Mouse (Mus musculus) gastrocnemius, postnatal 4 days (tissue): ENCODE measurements around the gene Spred3. TPM values are rescaled to one million over a fixed set of nuclear protein-coding genes. Genes with fewer than 3 reads are reported as not detected.

ENCODE experiments used
- DNase-seq, 2 experiments: peaks; one replicate each; pipeline ENCODE4 v3.0.0; 2021 to 2022; ENCODE audit warnings: low spot score in 2 of 2, mixed read lengths in 2 of 2
- total RNA-seq, 2 experiments: library from RNA; stranded (reverse); gene quantifications; 2 replicates each; pipeline ENCODE4 v1.2.3; 2021

Spred3 gene
- total RNA-seq, 2 experiments from 2014 or later: 2.9 to 3.3 TPM

GRCm38 (mm10) chr7:29134230-29134629 is 36.0 kb downstream of the Spred3 start:
- no peak for DNase-seq

GRCm38 (mm10) chr7:29128725-29129124 is 41.5 kb downstream of the Spred3 start:
- DNase-seq: no peak

GRCm38 (mm10) chr7:29126173-29126915 is 43.9 kb downstream of the Spred3 start:
- DNase-seq: no peak

- DNase-seq: peak in 1 of 2 experiments; percentile 72
These were observed 45.2 kb downstream of the Spred3 start, which contains the start of gene Ryr1 for GRCm38 (mm10) chr7:29124970-29125369. TSS of gene Ryr1 (minus strand) at chr7:29125179.

GRCm38 (mm10) chr7:29123531-29124358 is 46.5 kb downstream of the Spred3 start:
- DNase-seq: peak in 1 of 2 experiments; percentile 48

- no peak for DNase-seq
These were observed 47.4 kb downstream of the Spred3 start for GRCm38 (mm10) chr7:29122821-29123220.

- DNase-seq: no peak
These were observed 50.7 kb downstream of the Spred3 start for GRCm38 (mm10) chr7:29119526-29119925.

GRCm38 (mm10) chr7:29118142-29118851 is 51.9 kb downstream of the Spred3 start:
- no peak for DNase-seq

- DNase-seq: peak in 1 of 2 experiments; percentile 42
These were observed 60.9 kb downstream of the Spred3 start for GRCm38 (mm10) chr7:29108992-29109955.

Other genes with a start within 250 kb of the Spred3 start
- gene Actn4, start 208.1 kb downstream of the Spred3 start, total RNA-seq: 100 to 1,000 TPM; 133 to 160 TPM
- 100 to 1,000 TPM; 191 to 212 TPM for gene Eif3k, start 188.5 kb downstream of the Spred3 start, total RNA-seq
- gene Map4k1, start 188.4 kb downstream of the Spred3 start, total RNA-seq: 1 to 10 TPM; 1.3 to 1.6 TPM
- gene Ryr1, start 45.2 kb downstream of the Spred3 start, total RNA-seq: 100 to 1,000 TPM; 420 to 483 TPM
- 1 to 10 TPM; 2.3 to 3.0 TPM for gene Rasgrp4, start 35.6 kb downstream of the Spred3 start, total RNA-seq
- 10 to 100 TPM; 12.8 to 13.2 TPM for gene Fam98c, start 14.2 kb downstream of the Spred3 start, total RNA-seq
- under 1 TPM; 0.36 to 0.81 TPM for gene Ggn, start 201 bp downstream of the Spred3 start, total RNA-seq
- gene Psmd8, start 10.3 kb upstream of the Spred3 start, total RNA-seq: 100 to 1,000 TPM; 174 to 187 TPM
- gene Catsperg1, start 43.6 kb upstream of the Spred3 start, total RNA-seq: 1 to 10 TPM in 1 of 2 experiments, under 1 TPM in 1; 0.41 to 1.6 TPM
- gene Kcnk6, start 62.1 kb upstream of the Spred3 start, total RNA-seq: 1 to 10 TPM; 4.7 to 5.9 TPM
- gene Yif1b, start 67.9 kb upstream of the Spred3 start, total RNA-seq: 10 to 100 TPM; 57.3 to 58.5 TPM
- 1 to 10 TPM in 1 of 2 experiments, under 1 TPM in 1; 0.81 to 1.9 TPM for gene 2200002D01Rik, start 78.1 kb upstream of the Spred3 start, total RNA-seq
- 1 to 10 TPM; 7.3 to 9.6 TPM for gene Spint2, start 111.5 kb upstream of the Spred3 start, total RNA-seq
- gene Ppp1r14a, start 118.9 kb upstream of the Spred3 start, total RNA-seq: 10 to 100 TPM; 16.0 to 16.9 TPM
- gene Dpf1, start 133.5 kb upstream of the Spred3 start, total RNA-seq: 1 to 10 TPM; 4.3 TPM